ENCODE assay signal across 9 mouse cellular contexts in the genomic region with DNA sequence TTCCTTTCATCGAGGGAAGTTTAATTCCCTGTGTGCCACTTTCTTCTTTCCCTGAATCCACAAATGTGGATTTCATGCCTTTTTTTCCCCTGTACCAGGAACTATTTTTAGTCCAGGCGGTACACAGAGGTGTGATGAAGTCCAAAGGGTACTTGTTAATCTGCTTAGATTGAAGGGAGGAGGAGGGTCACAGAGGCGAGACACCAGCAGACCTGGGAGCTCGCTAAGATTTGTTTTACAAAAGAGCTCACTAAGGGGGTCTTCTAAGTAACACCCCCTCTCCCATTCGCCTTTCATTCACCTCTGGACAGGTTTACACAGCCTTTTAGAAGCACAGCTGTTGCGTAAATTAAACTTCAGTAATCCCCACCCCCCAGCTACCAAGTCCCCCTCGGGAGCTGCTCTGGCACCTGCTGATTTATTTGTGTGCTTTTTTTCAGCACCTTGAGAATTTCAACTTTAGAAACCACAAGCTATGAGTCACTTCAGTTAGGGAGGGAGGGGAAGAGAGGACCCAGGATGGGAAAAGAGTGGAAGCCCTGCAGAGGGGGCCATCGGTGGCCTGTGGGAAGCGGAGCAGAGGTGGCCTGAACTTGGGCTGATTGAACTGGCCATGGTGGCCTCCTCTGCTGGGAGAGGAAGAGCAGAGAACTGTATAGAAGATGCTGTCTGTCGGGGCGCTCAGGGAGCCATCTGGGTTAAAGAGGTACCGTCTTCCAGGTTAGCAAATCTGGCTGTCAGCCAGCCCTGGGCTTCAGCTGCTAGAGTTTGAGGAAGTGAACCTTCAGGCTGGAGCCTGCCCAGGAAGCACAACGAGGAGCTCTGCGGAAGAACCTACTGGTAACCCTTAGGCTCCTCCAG.
A peak's percentile ranks its signal among the peaks of the same experiment; 100 is the strongest.
DNase-seq lines count a peak whose midpoint lies in the region; ATAC-seq and TF ChIP-seq lines count a peak whose summit lies in the region.
"Had no signal": no experiment of that assay in that cellular context is flagged by ENCODE, and none has a peak within 500 bp of the region (broad histone marks: within the 10 kb centered on the region; RNA-seq: fewer than 3 reads in every experiment).

No protein-coding gene starts in this region.

- H3K27me3 ChIP-seq in cerebellum, adult 2 months (ENCODE audit: control insufficient read depth, insufficient read depth, low read length): no peaks in the 10 kb centered on the region
- H3K27me3 ChIP-seq: neural tube, embryonic 12.5 days had no signal

- TF ChIP-seq POLR2A in cerebellum, adult 2 months (IDR thresholded peaks at IDR 0.05; ENCODE audit: borderline replicate concordance, insufficient read depth, low read length): no peak

- intact Hi-C loops in heart, postnatal 25 days (cut with DNase I): no loop called here

- peak; percentile 93 for ATAC-seq in megakaryocyte, adult 5-6 weeks (ENCODE audit: poor library complexity, severe bottlenecking)

- no peak for TF ChIP-seq CTCF in cerebellum, adult 2 months (IDR thresholded peaks at IDR 0.05; ENCODE audit: borderline replicate concordance, insufficient read depth, low read depth, low read length)

- peak; percentile 11 for DNase-seq in heart, postnatal 4 days
- DNase-seq in heart, postnatal 25 days (ENCODE audit: low spot score): no peak
- peak; percentile 58 to 66 for DNase-seq in cerebellum, adult 2 months
- DNase-seq in kidney, postnatal 14 days: peak; percentile 65
- DNase-seq in urinary bladder, postnatal 14 days (ENCODE audit: low spot score): peak; percentile 76
- no peak for DNase-seq in frontal cortex, postnatal 14 days (ENCODE audit: low spot score in 2 of 2)
- no peak for DNase-seq in frontal cortex, postnatal 36 days (ENCODE audit: low spot score in 2 of 2)

- H3K4me1 ChIP-seq in cerebellum, adult 2 months (ENCODE audit: control insufficient read depth, insufficient read depth, low read length): peaks cover 22% of the 10 kb centered on the region

- H3K4me3 ChIP-seq in cerebellum, adult 2 months (replicated peaks; ENCODE audit: insufficient read depth, low read depth, low read length): no peak overlapping the region
- H3K4me3 ChIP-seq: neural tube, embryonic 12.5 days had no signal

- H3K27ac ChIP-seq in cerebellum, adult 2 months (ENCODE audit: insufficient read depth, low read length): no peak overlapping the region
- H3K27ac ChIP-seq: neural tube, embryonic 12.5 days had no signal

- 42% methylated on average over 14 of the region's 14 CpGs for WGBS in cerebellum, adult 2 months

Comparison
In these comparisons a context has a peak if more than half of its experiments do, and no peak if none do; other contexts are left out.
1. DNase-seq: peak in heart, postnatal 4 days (single experiment), cerebellum, adult 2 months (2 of 2), kidney, postnatal 14 days (single experiment) and urinary bladder, postnatal 14 days (single experiment); none in heart, postnatal 25 days (single experiment), frontal cortex, postnatal 14 days (0 of 2) and frontal cortex, postnatal 36 days (0 of 2).